Mouse (Mus musculus) spleen, embryonic (tissue): ENCODE measurements around the gene Ctnna2.

Experiments
- CTCF ChIA-PET: fragments of 350-600 bp; sonication (Branson Sonifier 250); formaldehyde crosslinking; loops from one replicate; lab custom pipeline; 2022; lab: Charles Lee

The Ctnna2 gene

GRCm38 (mm10) chr6:77175764-77176163, 803.7 kb downstream of the Ctnna2 start:
- CTCF ChIA-PET, result no interaction called here

- CTCF ChIA-PET, result no interaction called here
Measured at GRCm38 (mm10) chr6:77157028-77157427, 822.5 kb downstream of the Ctnna2 start.

- CTCF ChIA-PET, result no interaction called here
Measured at GRCm38 (mm10) chr6:77139306-77139920, 840.1 kb downstream of the Ctnna2 start.

GRCm38 (mm10) chr6:77120926-77121325, 858.6 kb downstream of the Ctnna2 start:
- CTCF ChIA-PET, result no interaction called here

- CTCF ChIA-PET, result no interaction called here
Measured at GRCm38 (mm10) chr6:77120510-77120909, 859.0 kb downstream of the Ctnna2 start.

- CTCF ChIA-PET, result no interaction called here
Measured at GRCm38 (mm10) chr6:77109095-77109945, 870.2 kb downstream of the Ctnna2 start.

- CTCF ChIA-PET, result no interaction called here
Measured at GRCm38 (mm10) chr6:77101047-77101446, 878.5 kb downstream of the Ctnna2 start.

GRCm38 (mm10) chr6:77098540-77098939, 881.0 kb downstream of the Ctnna2 start:
- CTCF ChIA-PET, result no interaction called here

- CTCF ChIA-PET, result no interaction called here
Measured at GRCm38 (mm10) chr6:77075396-77076376, 903.8 kb downstream of the Ctnna2 start.

- CTCF ChIA-PET, result no interaction called here
Measured at GRCm38 (mm10) chr6:77069595-77069994, 909.9 kb downstream of the Ctnna2 start.

- CTCF ChIA-PET, result no interaction called here
Measured at GRCm38 (mm10) chr6:77050690-77051089, 928.8 kb downstream of the Ctnna2 start.

- CTCF ChIA-PET, result no interaction called here
Measured at GRCm38 (mm10) chr6:77050193-77050592, 929.3 kb downstream of the Ctnna2 start.

- CTCF ChIA-PET, result no interaction called here
Measured at GRCm38 (mm10) chr6:77047568-77047967, 931.9 kb downstream of the Ctnna2 start.

- CTCF ChIA-PET, result no interaction called here
Measured at GRCm38 (mm10) chr6:77025066-77025465, 954.4 kb downstream of the Ctnna2 start.

GRCm38 (mm10) chr6:77013194-77013593, 966.3 kb downstream of the Ctnna2 start:
- CTCF ChIA-PET, result no interaction called here

GRCm38 (mm10) chr6:77011001-77011400, 968.5 kb downstream of the Ctnna2 start:
- CTCF ChIA-PET, result no interaction called here

GRCm38 (mm10) chr6:76992128-76992527, 987.4 kb downstream of the Ctnna2 start:
- CTCF ChIA-PET, result interaction anchor here (1.1 kb wide), 1 partner anchor 16 kb away, joined by 3 read pairs; no protein-coding TSS in a partner anchor

GRCm38 (mm10) chr6:76984773-76985172, 994.7 kb downstream of the Ctnna2 start:
- CTCF ChIA-PET, result no interaction called here

- CTCF ChIA-PET, result no interaction called here
Measured at GRCm38 (mm10) chr6:76981651-76982050, 997.8 kb downstream of the Ctnna2 start.

GRCm38 (mm10) chr6:76979247-76979850, 1000.1 kb downstream of the Ctnna2 start:
- CTCF ChIA-PET, result no interaction called here

- CTCF ChIA-PET, result no interaction called here
Measured at GRCm38 (mm10) chr6:76977817-76978216, 1001.7 kb downstream of the Ctnna2 start.
